Mouse (Mus musculus) embryonic stem cell, embryonic (primary cell): ENCODE measurements around the gene Gsg1l.

ENCODE experiments used
- CTCF ChIA-PET, 4 experiments: fragments of 300-600 bp in 2 of 4; fragments of 350-600 bp in 2 of 4; sonication (Branson Sonifier 250); formaldehyde crosslinking; loops; one replicate each; lab custom pipeline; 2022; ENCODE audit warnings: inconsistent platforms in 2 of 4; lab: Charles Lee
- POLR2A ChIA-PET, 4 experiments: fragments of 300-600 bp in 2 of 4; fragments of 350-600 bp in 2 of 4; sonication (Branson Sonifier 250); formaldehyde crosslinking; loops; one replicate each; lab custom pipeline; 2022; ENCODE audit warnings: antibody characterized with exemption in 4 of 4, inconsistent platforms in 1 of 4; lab: Charles Lee

Gene Gsg1l

GRCm38 (mm10) chr7:125873971-125874495 is 208.2 kb downstream of the Gsg1l start:
- POLR2A ChIA-PET: interaction anchor here in 2 of 4 experiments (1.0 to 1.4 kb wide), 4 partner anchors 10 to 69 kb away, joined by 3 to 4 read pairs (median 4); no protein-coding TSS in a partner anchor
- CTCF ChIA-PET: no interaction called here

GRCm38 (mm10) chr7:125872874-125873273 is 209.3 kb downstream of the Gsg1l start:
- CTCF ChIA-PET: no interaction called here

GRCm38 (mm10) chr7:125872202-125872580 is 210.0 kb downstream of the Gsg1l start:
- ChIA-PET CTCF (no interaction called here), POLR2A (interaction anchor here in 3 of 4 experiments (0.7 to 2.1 kb wide), 12 partner anchors 8 to 454 kb away, joined by 3 to 8 read pairs (median 3); no protein-coding TSS in a partner anchor)

More at GRCm38 (mm10) chr7:125872874-125873273, 209.3 kb downstream of the Gsg1l start:
- POLR2A ChIA-PET: interaction anchor here in 2 of 4 experiments (0.7 to 2.1 kb wide), 7 partner anchors 11 to 454 kb away, joined by 3 to 8 read pairs (median 3); no protein-coding TSS in a partner anchor

GRCm38 (mm10) chr7:125871404-125872201 is 210.6 kb downstream of the Gsg1l start:
- CTCF ChIA-PET: interaction anchor here in 1 of 4 experiments (1.0 kb wide), 1 partner anchor 217 kb away, joined by 3 read pairs; no protein-coding TSS in a partner anchor

GRCm38 (mm10) chr7:125868570-125868969 is 213.6 kb downstream of the Gsg1l start:
- ChIA-PET POLR2A (interaction anchor here in 2 of 4 experiments (0.6 to 0.7 kb wide), 2 partner anchors 73 to 121 kb away, joined by 3 to 7 read pairs; no protein-coding TSS in a partner anchor), CTCF (no interaction called here)

More at GRCm38 (mm10) chr7:125871404-125872201, 210.6 kb downstream of the Gsg1l start:
- POLR2A ChIA-PET: interaction anchor here in 2 of 4 experiments (0.8 to 2.1 kb wide), 12 partner anchors 9 to 118 kb away, joined by 3 to 8 read pairs (median 3); no protein-coding TSS in a partner anchor

- CTCF ChIA-PET: interaction anchor here in 1 of 4 experiments (1.1 kb wide), 1 partner anchor 208 kb away, joined by 10 read pairs; no protein-coding TSS in a partner anchor
Measured at GRCm38 (mm10) chr7:125865234-125865633, 217.0 kb downstream of the Gsg1l start.

GRCm38 (mm10) chr7:125864026-125864425 is 218.2 kb downstream of the Gsg1l start:
- POLR2A ChIA-PET: interaction anchor here in 1 of 4 experiments (0.6 kb wide), 1 partner anchor 96 kb away, joined by 3 read pairs; no protein-coding TSS in a partner anchor
- CTCF ChIA-PET: no interaction called here

More at GRCm38 (mm10) chr7:125865234-125865633, 217.0 kb downstream of the Gsg1l start:
- POLR2A ChIA-PET: interaction anchor here in 1 of 4 experiments (0.6 kb wide), 1 partner anchor 496 kb away, joined by 3 read pairs; no protein-coding TSS in a partner anchor

GRCm38 (mm10) chr7:125860421-125860820 is 221.8 kb downstream of the Gsg1l start:
- ChIA-PET POLR2A (interaction anchor here in 1 of 4 experiments (0.6 to 0.7 kb wide), 2 partner anchors 16 to 1842 kb away, joined by 3 read pairs; no protein-coding TSS in a partner anchor), CTCF (no interaction called here)

- POLR2A ChIA-PET: no interaction called here
Measured at GRCm38 (mm10) chr7:125859564-125859963, 222.6 kb downstream of the Gsg1l start.

GRCm38 (mm10) chr7:125847528-125847866 is 234.7 kb downstream of the Gsg1l start:
- ChIA-PET POLR2A (interaction anchor here in 1 of 4 experiments (1.0 to 2.0 kb wide), 3 partner anchors 9 to 24 kb away, joined by 3 to 6 read pairs (median 3); no protein-coding TSS in a partner anchor), CTCF (no interaction called here)

More at GRCm38 (mm10) chr7:125859564-125859963, 222.6 kb downstream of the Gsg1l start:
- CTCF ChIA-PET: no interaction called here

GRCm38 (mm10) chr7:125846866-125847527 is 235.2 kb downstream of the Gsg1l start:
- ChIA-PET POLR2A (interaction anchor here in 1 of 4 experiments (1.0 to 1.5 kb wide), 2 partner anchors 9 to 19 kb away, joined by 3 read pairs; no protein-coding TSS in a partner anchor), CTCF (no interaction called here)

- CTCF ChIA-PET: interaction anchor here in 1 of 4 experiments (0.6 kb wide), 1 partner anchor 67 kb away, joined by 6 read pairs; no protein-coding TSS in a partner anchor
- POLR2A ChIA-PET: no interaction called here
Measured at GRCm38 (mm10) chr7:125845611-125846010, 236.6 kb downstream of the Gsg1l start.

GRCm38 (mm10) chr7:125838078-125838742 is 244.0 kb downstream of the Gsg1l start:
- ChIA-PET CTCF (interaction anchor here in 2 of 4 experiments (0.5 to 1.0 kb wide), 6 partner anchors 72 to 769 kb away, joined by 3 to 4 read pairs (median 3); no protein-coding TSS in a partner anchor), POLR2A (interaction anchor here in 2 of 4 experiments (0.7 to 0.9 kb wide), 4 partner anchors 9 to 265 kb away, joined by 3 read pairs; no protein-coding TSS in a partner anchor)

- ChIA-PET POLR2A (interaction anchor here in 1 of 4 experiments (1.2 kb wide), 1 partner anchor 334 kb away, joined by 3 read pairs; no protein-coding TSS in a partner anchor), CTCF (no interaction called here)
Measured at GRCm38 (mm10) chr7:125833471-125833870, 248.7 kb downstream of the Gsg1l start.

GRCm38 (mm10) chr7:125832767-125833166 is 249.4 kb downstream of the Gsg1l start:
- CTCF ChIA-PET: interaction anchor here in 1 of 4 experiments (2.0 kb wide), 1 partner anchor 49 kb away, joined by 5 read pairs; no protein-coding TSS in a partner anchor
- POLR2A ChIA-PET: no interaction called here

- POLR2A ChIA-PET: interaction anchor here in 1 of 4 experiments (1.8 kb wide), 1 partner anchor 12 kb away, joined by 5 read pairs; no protein-coding TSS in a partner anchor
Measured at GRCm38 (mm10) chr7:125829121-125829666, 253.0 kb downstream of the Gsg1l start.

GRCm38 (mm10) chr7:125828561-125828960 is 253.7 kb downstream of the Gsg1l start:
- POLR2A ChIA-PET: interaction anchor here in 2 of 4 experiments (1.5 to 1.8 kb wide), 2 partner anchors 12 to 19 kb away, joined by 3 to 5 read pairs; no protein-coding TSS in a partner anchor

More at GRCm38 (mm10) chr7:125829121-125829666, 253.0 kb downstream of the Gsg1l start:
- CTCF ChIA-PET: no interaction called here

More at GRCm38 (mm10) chr7:125828561-125828960, 253.7 kb downstream of the Gsg1l start:
- CTCF ChIA-PET: no interaction called here
